Mouse (Mus musculus): ENCODE results near the gene Olfr1371. TPM values are rescaled to one million over a fixed set of nuclear protein-coding genes. Genes with fewer than 3 reads are reported as not detected.

Gene Olfr1371
- polyA plus RNA-seq, 1 experiment, result not detected

DNA sequence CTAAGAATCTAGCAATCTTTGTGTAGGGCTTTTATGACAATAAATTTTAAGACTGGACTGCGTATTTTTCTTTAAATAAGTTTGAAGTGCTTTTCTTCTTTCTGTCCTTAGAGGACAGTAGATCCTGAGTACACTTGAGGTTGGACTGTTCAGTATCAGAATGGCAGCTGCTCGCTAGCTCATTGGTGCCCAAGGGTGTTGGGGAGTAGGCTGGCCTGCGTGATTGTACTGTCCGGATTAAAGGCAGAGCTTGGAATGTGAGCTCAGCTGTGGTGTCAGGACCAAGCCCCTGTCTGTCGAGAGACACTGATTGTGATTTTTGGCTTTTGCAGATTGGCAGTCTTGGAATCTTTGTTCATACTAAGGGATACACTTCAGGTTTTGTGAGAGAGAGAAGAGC, 38.0 kb upstream of the Olfr1371 start:
- WGBS, result 68% methylated on average over 5 of the region's 5 CpGs
- TF ChIP-seq POLR2A (IDR thresholded peaks at IDR 0.05; ENCODE audit: insufficient read depth, low read depth, low read length) (no peak), CTCF (IDR thresholded peaks at IDR 0.05; ENCODE audit: insufficient read depth, low read depth, low read length) (no peak)
- Histone ChIP-seq H3K4me3 (ENCODE audit: insufficient read depth, low read depth, low read length) (no peak overlapping the region), H3K4me1 (ENCODE audit: control insufficient read depth, insufficient read depth, low read length) (peaks cover 11% of the 10 kb centered on the region), H3K27ac (ENCODE audit: insufficient read depth, low read depth, low read length) (no peak overlapping the region)

DNA sequence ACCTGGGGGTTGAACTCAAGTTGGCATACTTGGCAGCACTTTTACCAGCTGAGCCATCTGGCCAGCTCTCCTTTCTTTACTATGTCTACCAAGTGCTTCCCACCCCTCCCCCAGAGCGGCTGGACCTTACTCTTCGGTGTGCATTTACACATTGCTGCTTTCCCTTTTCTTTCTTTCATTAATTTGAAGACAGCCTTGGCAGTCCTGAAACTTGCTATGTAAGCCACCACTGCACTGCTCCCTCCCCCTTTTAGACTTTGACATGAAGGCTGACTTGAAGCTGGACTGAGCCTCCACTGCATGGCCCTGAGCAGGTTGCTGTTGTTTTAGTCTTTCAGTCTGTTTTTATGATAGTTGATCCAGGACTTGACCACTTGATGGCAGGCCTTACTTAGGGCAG, 35.7 kb upstream of the Olfr1371 start:
- TF ChIP-seq POLR2A (IDR thresholded peaks at IDR 0.05; ENCODE audit: insufficient read depth, low read depth, low read length), result no peak
- no peak for TF ChIP-seq CTCF (IDR thresholded peaks at IDR 0.05; ENCODE audit: insufficient read depth, low read depth, low read length)
- WGBS, result 46% methylated on average over 2 of the region's 2 CpGs
- Histone ChIP-seq H3K4me3 (ENCODE audit: insufficient read depth, low read depth, low read length) (no peak overlapping the region), H3K27ac (ENCODE audit: insufficient read depth, low read depth, low read length) (no peak overlapping the region), H3K4me1 (ENCODE audit: control insufficient read depth, insufficient read depth, low read length) (peaks cover 8% of the 10 kb centered on the region)

DNA sequence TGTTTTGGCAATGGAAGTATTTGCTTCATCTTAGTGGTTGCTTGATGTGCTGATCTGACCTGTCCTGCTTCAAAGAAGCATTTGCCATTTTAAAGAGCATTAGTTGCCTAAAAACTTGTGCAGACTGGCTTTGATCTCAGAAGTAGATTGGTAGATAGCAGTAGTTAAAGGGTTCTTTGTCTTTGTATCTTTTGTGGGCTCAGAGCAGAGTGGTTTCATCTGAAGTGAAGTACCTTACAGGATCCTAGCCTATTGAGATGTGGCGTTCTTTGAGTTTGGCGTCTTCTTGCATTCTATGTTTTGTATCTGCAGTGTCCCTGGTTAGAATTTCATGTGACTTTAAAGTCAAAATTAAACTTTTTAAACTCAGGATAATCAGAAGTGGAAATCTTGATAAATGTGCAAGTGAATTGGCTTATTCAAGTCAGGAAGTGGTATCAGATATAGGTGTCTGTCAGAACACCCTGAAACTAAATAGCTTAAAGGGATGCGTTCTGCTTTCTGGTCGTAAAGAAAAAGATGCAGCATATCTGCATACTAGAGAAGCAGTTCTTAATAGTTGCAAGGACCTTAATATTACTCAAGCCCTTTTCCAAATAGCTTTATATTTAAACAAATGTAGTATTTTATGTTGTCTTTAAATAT, 27.2 kb upstream of the Olfr1371 start:
- 86% methylated on average over 4 of the region's 4 CpGs for WGBS
- no peak for TF ChIP-seq CTCF (IDR thresholded peaks at IDR 0.05; ENCODE audit: insufficient read depth, low read depth, low read length)
- no peak for TF ChIP-seq POLR2A (IDR thresholded peaks at IDR 0.05; ENCODE audit: insufficient read depth, low read depth, low read length)
- Histone ChIP-seq H3K4me3 (ENCODE audit: insufficient read depth, low read depth, low read length) (no peak overlapping the region), H3K4me1 (ENCODE audit: control insufficient read depth, insufficient read depth, low read length) (no peaks in the 10 kb centered on the region), H3K27ac (ENCODE audit: insufficient read depth, low read depth, low read length) (no peak overlapping the region)

DNA sequence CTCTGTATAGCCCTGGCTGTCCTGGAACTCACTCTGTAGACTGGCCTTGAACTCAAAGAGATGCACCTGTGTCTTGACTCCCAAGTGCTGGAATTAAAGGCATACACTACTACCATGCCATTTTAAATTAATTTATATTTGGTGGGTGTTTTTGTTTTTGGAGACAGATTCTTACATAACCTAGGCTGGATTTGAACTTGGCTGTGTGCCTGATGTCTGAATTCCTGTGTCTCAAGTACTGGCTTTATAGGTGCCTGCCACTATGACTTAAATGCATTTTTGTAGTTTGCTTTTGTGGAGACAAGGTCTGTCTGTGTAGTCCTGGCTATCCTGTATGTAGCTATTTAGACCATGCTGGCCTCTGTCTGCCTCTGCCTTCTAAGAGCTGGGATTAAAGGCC, 20.7 kb upstream of the Olfr1371 start:
- TF ChIP-seq POLR2A (IDR thresholded peaks at IDR 0.05; ENCODE audit: insufficient read depth, low read depth, low read length), result no peak
- TF ChIP-seq CTCF (IDR thresholded peaks at IDR 0.05; ENCODE audit: insufficient read depth, low read depth, low read length), result no peak
- Histone ChIP-seq H3K4me3 (ENCODE audit: insufficient read depth, low read depth, low read length) (no peak overlapping the region), H3K27ac (ENCODE audit: insufficient read depth, low read depth, low read length) (no peak overlapping the region), H3K4me1 (ENCODE audit: control insufficient read depth, insufficient read depth, low read length) (no peaks in the 10 kb centered on the region; the same call in 1 of the 2 replicates)

DNA sequence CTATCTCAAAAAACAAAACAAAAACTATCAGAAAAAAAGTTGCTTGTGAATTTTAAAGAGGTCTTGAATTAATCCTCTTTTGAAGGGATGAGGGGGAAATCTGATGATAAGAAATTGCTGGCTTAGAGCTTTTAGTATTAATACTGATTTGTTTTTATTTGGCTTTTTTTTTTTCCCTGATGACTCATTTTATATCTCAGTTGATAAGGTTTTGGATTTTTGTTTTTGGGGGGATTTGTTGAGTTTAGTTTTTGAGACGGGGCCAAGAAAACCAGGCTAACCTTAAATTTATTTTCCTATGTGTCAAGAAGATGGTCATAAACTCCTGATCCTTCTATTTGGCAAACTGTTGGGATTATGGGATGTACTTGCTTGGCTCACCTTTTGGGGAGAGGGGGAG, 20.1 kb upstream of the Olfr1371 start:
- H3K4me1 ChIP-seq (ENCODE audit: control insufficient read depth, insufficient read depth, low read length), result no peaks in the 10 kb centered on the region; the same call in 1 of the 2 replicates
- no peak overlapping the region for H3K27ac ChIP-seq (ENCODE audit: insufficient read depth, low read depth, low read length)
- WGBS, result 85% methylated on average over 1 of the region's 1 CpGs
- no peak overlapping the region for H3K4me3 ChIP-seq (ENCODE audit: insufficient read depth, low read depth, low read length)
- TF ChIP-seq CTCF (IDR thresholded peaks at IDR 0.05; ENCODE audit: insufficient read depth, low read depth, low read length) (no peak), POLR2A (IDR thresholded peaks at IDR 0.05; ENCODE audit: insufficient read depth, low read depth, low read length) (no peak)

DNA sequence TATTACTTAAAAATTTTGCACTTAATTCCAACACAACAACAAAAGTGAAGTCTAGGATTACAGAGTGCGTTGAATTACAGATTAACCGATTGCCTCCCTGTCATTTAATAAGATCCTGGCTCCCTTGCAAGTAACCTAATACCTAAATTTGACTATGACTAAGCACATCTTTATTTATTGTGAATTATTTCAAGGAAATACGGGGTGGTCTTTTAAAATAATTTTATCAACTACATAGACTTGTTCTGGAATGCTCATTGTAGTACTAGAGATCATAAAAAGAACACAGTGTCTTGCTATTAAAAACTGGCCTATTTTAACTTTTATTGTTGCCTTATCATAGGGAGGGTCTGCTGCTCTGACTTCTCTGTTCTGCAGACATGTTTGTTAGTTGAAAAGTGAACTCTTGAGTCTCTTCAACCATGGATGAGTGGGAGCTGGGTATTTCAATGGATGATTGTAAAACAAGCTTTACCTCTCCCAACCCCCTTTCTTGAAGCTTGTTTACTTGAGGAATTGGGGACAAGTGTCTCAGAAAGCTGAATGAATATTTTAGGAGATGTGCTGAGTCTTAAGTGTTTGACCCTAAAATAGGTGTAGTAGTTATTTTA, 19.4 kb upstream of the Olfr1371 start:
- H3K27ac ChIP-seq (ENCODE audit: insufficient read depth, low read depth, low read length), result no peak overlapping the region
- TF ChIP-seq CTCF (IDR thresholded peaks at IDR 0.05; ENCODE audit: insufficient read depth, low read depth, low read length) (no peak), POLR2A (IDR thresholded peaks at IDR 0.05; ENCODE audit: insufficient read depth, low read depth, low read length) (no peak)
- no peaks in the 10 kb centered on the region; the same call in 1 of the 2 replicates for H3K4me1 ChIP-seq (ENCODE audit: control insufficient read depth, insufficient read depth, low read length)
- WGBS, result 12% methylated on average over 3 of the region's 3 CpGs
- H3K4me3 ChIP-seq (ENCODE audit: insufficient read depth, low read depth, low read length), result no peak overlapping the region

DNA sequence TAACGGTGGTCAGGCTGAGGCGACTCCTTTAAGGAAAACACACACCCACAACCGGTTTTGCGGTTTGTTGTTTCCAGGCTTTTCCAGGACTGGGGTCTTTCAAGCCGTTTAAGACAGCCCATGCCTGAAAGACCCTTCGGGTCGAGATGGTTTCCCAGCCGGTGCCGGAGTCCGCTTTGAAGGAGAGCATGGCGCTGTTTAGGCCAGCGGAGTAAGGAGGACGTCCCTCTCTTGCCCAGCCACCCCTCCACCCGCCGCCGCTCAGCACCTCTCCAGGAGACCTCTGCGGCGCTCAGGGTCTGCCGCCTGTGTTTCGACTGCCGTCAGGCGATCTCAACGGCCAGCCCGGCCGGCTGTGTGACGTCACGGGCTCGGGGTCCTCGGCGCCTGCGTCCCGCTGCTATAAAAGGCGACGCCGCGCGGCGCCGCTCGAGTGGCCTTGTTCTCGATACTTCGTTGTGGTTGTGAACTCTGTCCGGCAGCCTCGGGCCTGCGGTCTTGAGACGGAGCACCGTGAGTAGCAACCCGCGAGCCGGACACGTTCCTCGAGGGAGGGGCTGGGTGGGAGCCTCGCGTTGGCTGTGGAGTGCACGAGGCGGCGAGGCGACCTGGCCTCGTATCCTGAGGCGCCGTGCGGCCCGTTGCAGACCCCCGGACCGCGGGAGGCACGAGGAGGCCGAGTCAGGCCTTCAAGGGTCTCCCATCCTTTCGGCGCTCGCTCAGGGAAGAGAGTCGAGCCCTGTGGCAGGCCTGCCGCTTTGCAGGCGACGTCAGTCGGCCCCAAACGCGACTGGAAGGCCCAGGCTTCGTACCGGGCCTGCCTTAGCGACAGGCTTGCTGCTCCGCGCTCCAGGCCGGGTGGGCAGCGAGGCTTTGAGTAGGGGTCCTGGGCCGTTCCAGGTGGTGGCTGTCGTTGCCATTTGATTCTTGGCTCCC, 18.1 kb upstream of the Olfr1371 start, which contains the start of gene Skp1a:
TSS of gene Skp1a (plus strand) at position 390 of the 936 bp plus-strand sequence.
- Histone ChIP-seq H3K4me1 (ENCODE audit: control insufficient read depth, insufficient read depth, low read length) (no peaks in the 10 kb centered on the region; the same call in 1 of the 2 replicates), H3K4me3 (ENCODE audit: insufficient read depth, low read depth, low read length) (peak within 1 kb of the TSS; percentile 97), H3K27ac (ENCODE audit: insufficient read depth, low read depth, low read length) (peak within 1 kb of the TSS; percentile 99)
- WGBS, result under 1% methylated on average over 87 of the region's 87 CpGs
- peak; percentile 90 for TF ChIP-seq POLR2A (IDR thresholded peaks at IDR 0.05; ENCODE audit: insufficient read depth, low read depth, low read length)
- no peak for TF ChIP-seq CTCF (IDR thresholded peaks at IDR 0.05; ENCODE audit: insufficient read depth, low read depth, low read length)

DNA sequence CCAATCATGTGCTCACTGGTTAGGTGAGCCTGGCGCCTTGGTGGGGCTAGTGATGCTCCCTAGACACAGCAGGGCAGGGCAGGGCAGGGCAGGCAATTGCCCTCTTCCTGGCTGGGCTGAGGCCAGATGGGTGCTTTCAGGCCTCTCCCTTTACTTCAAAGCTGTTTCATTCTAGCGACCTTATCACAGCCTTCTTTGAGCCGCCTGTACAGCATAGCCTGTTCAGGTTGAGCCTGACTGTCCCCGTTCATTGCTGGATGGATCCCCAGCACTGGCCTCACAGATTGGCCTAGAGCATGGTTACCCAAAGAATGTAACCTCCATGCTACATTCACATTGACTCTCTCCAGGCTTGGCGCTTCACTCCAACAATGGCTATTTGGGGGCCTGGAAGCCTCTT, 16.9 kb upstream of the Olfr1371 start:
- 61% methylated on average over 5 of the region's 5 CpGs for WGBS
- TF ChIP-seq CTCF (IDR thresholded peaks at IDR 0.05; ENCODE audit: insufficient read depth, low read depth, low read length) (no peak), POLR2A (IDR thresholded peaks at IDR 0.05; ENCODE audit: insufficient read depth, low read depth, low read length) (no peak)
- Histone ChIP-seq H3K4me3 (ENCODE audit: insufficient read depth, low read depth, low read length) (no peak overlapping the region), H3K27ac (ENCODE audit: insufficient read depth, low read depth, low read length) (no peak overlapping the region), H3K4me1 (ENCODE audit: control insufficient read depth, insufficient read depth, low read length) (no peaks in the 10 kb centered on the region; the same call in 1 of the 2 replicates)
